Mouse (Mus musculus) forebrain, embryonic 16.5 days (tissue): Measurements from ENCODE around the gene Olfr374. TPM values are rescaled to one million over a fixed set of nuclear protein-coding genes. Genes with fewer than 3 reads are reported as not detected.

Source experiments
- ATAC-seq: fragments of 200-750 bp; cut with Nextera tagmentation; 2 replicates; pipeline ENCODE4 v1.8.0; 2017; ENCODE audit warnings: mild to moderate bottlenecking, moderate library complexity
- H3K27ac ChIP-seq: fragments of 300-500 bp; sonication (generic); 2 replicates; pipeline ENCODE4 v1.5.1; 2014; ENCODE audit warnings: low read length, control low read depth
- H3K27me3 ChIP-seq: fragments of 300-500 bp; sonication (generic); replicated peaks from 2 replicates; pipeline ENCODE4 v1.6.1; 2014; ENCODE audit warnings: low read length; ENCODE audit not compliant: control insufficient read depth, insufficient read depth
- H3K36me3 ChIP-seq: fragments of 300-500 bp; sonication (generic); 2 replicates; pipeline ENCODE4 v1.6.1; 2014; ENCODE audit not compliant: control insufficient read depth, insufficient read depth
- H3K4me1 ChIP-seq: fragments of 300-500 bp; sonication (generic); replicated peaks from 2 replicates; pipeline ENCODE4 v1.6.1; 2014; ENCODE audit warnings: low read length; ENCODE audit not compliant: control insufficient read depth, insufficient read depth
- H3K4me2 ChIP-seq: fragments of 300-500 bp; sonication (generic); 2 replicates; pipeline ENCODE4 v1.6.1; 2014; ENCODE audit warnings: mild to moderate bottlenecking, low read length, control low read depth
- H3K4me3 ChIP-seq: fragments of 300-500 bp; sonication (generic); replicated peaks from 2 replicates; pipeline ENCODE4 v1.5.1; 2014; ENCODE audit warnings: mild to moderate bottlenecking, low read length, control low read depth
- H3K9ac ChIP-seq: fragments of 300-500 bp; sonication (generic); replicated peaks from 2 replicates; pipeline ENCODE4 v1.6.1; 2014; ENCODE audit warnings: low read depth, low read length, control low read depth
- H3K9me3 ChIP-seq: fragments of 300-500 bp; sonication (generic); 2 replicates; pipeline ENCODE4 v1.6.1; 2016; ENCODE audit warnings: low read length; ENCODE audit not compliant: control insufficient read depth
- WGBS: fragments of 180-500 bp; shearing (Covaris S2); extraction: QIAGEN DNeasy Blood & Tissue Kit; methylation state at CpG from one replicate; pipeline ENCODE4 v1.1.7; 2014; 5-methylcytosine and 5-hydroxymethylcytosine counted together
- polyA plus RNA-seq: library from polyadenylated mRNA; unstranded; fragments of >200 nt; fragmentation: Nextera tagmentation; extraction: Ambion mirVana; gene quantifications from 2 replicates; pipeline ENCODE4 v1.2.1, GENCODE M21; 2015

The Olfr374 gene
- polyA plus RNA-seq, 1 experiment from 2014 or later = not detected

DNA sequence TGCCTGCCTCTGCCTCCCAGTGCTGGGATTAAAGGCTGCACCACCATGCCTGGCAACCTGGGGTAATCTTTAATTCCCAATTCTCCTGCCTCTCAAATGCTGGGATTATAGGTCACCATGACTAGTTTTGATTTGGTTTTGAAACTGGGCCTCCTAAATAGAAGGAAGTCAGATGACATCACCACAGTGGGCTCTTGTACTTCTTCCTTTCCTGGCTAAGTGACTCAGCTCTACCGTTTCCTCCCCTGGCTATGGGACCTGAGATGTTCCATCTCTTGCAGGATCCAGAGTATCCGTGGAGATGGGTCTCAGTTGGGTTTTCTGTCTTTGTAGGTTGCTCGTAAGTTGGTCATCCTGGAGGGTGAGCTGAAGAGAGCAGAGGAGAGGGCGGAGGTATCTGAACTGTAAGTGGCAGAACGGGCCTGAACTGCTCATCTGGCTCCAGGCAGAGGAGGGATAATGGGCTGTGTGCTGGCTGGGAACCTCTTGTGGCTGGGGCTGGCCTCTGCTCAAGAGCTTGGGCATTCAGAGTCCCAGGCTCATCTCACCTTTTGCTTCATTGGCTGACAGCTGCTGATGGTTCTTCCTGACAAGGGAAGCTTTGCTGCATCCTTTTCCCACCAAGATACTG is 37.6 kb downstream of the Olfr374 start:
- Histone ChIP-seq H3K27ac (no peak overlapping the region), H3K4me3 (no peak overlapping the region), H3K9me3 (no peaks in the 10 kb centered on the region), H3K36me3 (peaks cover 22% of the 10 kb centered on the region), H3K9ac (no peak overlapping the region), H3K4me2 (no peak overlapping the region), H3K27me3 (no peaks in the 10 kb centered on the region), H3K4me1 (no peaks in the 10 kb centered on the region)
- ATAC-seq = no peak
- 91% methylated on average over 5 of the region's 5 CpGs for WGBS

DNA sequence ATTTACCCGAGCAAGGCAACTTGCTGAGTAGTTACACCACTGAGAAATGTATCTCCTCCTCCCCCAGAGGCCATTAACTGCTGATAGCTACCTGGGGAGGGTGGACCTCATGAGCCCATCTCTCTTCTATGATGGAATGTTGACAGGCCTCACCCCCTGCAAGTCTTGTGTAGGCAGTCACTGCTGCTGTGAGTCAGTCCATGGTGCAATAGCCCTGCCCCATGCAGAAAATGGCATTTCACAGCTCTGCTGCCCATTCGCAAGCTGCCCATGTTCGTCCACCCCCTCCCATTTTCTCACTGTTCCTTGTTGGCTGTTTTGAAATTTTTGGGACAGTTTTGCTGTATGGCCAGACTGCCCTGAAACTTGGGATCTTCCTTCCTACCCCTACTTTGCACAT is 38.7 kb downstream of the Olfr374 start:
- Histone ChIP-seq H3K36me3 (peaks cover 22% of the 10 kb centered on the region), H3K9me3 (no peaks in the 10 kb centered on the region), H3K4me1 (no peaks in the 10 kb centered on the region), H3K4me3 (no peak overlapping the region), H3K9ac (no peak overlapping the region), H3K27me3 (no peaks in the 10 kb centered on the region), H3K27ac (no peak overlapping the region), H3K4me2 (no peak overlapping the region)
- no peak for ATAC-seq
- WGBS = 89% methylated on average over 3 of the region's 3 CpGs

DNA sequence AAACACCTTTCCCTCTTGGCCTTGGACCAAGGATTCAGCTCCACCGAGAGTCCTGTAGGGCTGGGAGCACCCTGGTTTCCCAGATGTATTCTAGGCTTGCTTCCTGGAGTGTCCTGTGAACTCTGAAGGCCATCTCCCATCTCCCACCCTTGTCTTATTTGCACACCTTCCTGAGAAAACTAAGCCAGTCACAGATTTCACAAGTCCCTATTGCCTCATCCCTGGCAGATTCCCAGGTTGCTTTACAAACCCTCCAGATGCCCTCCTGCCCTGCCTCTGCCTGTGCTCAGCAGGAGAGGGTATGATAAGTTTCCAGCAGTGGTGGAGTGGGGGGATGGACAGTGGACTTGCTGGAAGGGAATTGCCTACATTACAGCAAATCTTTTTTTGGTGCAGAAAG is 39.2 kb downstream of the Olfr374 start:
- Histone ChIP-seq H3K36me3 (peaks cover 22% of the 10 kb centered on the region), H3K4me1 (no peaks in the 10 kb centered on the region), H3K4me2 (no peak overlapping the region), H3K9me3 (no peaks in the 10 kb centered on the region), H3K27ac (no peak overlapping the region), H3K27me3 (no peaks in the 10 kb centered on the region), H3K9ac (no peak overlapping the region), H3K4me3 (no peak overlapping the region)
- WGBS = 84% methylated on average over 1 of the region's 1 CpGs
- ATAC-seq = no peak

DNA sequence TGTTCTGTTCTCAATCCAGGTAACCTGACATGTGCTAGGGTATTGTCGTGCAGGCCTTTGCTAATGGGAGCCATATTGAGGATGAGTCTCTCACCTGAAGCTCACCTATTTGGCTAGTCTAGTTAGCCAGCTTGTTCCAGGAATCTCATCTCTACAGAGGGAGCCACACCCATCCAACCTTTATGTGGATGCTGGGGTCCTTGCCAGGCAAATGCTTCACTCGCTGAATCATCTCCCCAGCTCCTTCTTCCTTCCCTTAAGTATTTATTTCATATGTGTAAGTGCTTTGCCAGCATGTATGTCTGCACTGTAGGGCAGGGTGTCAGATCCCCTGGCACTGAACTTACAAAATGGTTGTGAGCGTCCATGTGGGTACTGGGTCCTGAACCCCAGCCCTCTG is 39.7 kb downstream of the Olfr374 start:
- no peaks in the 10 kb centered on the region for H3K4me1 ChIP-seq
- no peak overlapping the region for H3K27ac ChIP-seq
- WGBS = 82% methylated on average over 3 of the region's 3 CpGs
- H3K27me3 ChIP-seq = no peaks in the 10 kb centered on the region
- H3K4me3 ChIP-seq = no peak overlapping the region
- no peak overlapping the region for H3K4me2 ChIP-seq
- no peak for ATAC-seq
- peaks cover 22% of the 10 kb centered on the region for H3K36me3 ChIP-seq
- no peak overlapping the region for H3K9ac ChIP-seq
- H3K9me3 ChIP-seq = no peaks in the 10 kb centered on the region

DNA sequence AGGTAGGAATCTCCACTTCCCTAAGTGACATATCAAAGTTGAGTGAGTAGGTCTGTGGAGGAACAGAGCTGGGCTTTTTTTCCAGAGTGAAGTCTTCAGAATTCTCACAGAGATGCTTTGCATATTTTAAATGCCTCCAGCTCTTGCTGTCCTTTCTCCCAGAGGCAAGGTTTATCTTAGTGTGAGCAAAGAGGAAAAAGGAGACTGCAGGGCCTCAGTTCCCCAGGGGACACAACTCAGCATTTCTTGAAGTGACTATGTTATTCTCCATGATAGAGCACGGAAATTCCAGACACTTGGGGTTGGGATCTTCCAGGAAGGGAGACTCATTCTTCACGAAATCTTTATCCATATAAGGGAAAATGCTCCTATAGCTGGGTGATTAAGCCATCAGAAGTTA is 40.4 kb downstream of the Olfr374 start:
- H3K27ac ChIP-seq = no peak overlapping the region
- no peaks in the 10 kb centered on the region for H3K4me1 ChIP-seq
- peaks cover 25% of the 10 kb centered on the region for H3K36me3 ChIP-seq
- ATAC-seq = no peak
- no peak overlapping the region for H3K4me2 ChIP-seq
- no peaks in the 10 kb centered on the region for H3K27me3 ChIP-seq
- no peaks in the 10 kb centered on the region for H3K9me3 ChIP-seq
- H3K4me3 ChIP-seq = no peak overlapping the region
- H3K9ac ChIP-seq = no peak overlapping the region
- 91% methylated on average over 2 of the region's 2 CpGs for whole genome bisulfite sequencing

DNA sequence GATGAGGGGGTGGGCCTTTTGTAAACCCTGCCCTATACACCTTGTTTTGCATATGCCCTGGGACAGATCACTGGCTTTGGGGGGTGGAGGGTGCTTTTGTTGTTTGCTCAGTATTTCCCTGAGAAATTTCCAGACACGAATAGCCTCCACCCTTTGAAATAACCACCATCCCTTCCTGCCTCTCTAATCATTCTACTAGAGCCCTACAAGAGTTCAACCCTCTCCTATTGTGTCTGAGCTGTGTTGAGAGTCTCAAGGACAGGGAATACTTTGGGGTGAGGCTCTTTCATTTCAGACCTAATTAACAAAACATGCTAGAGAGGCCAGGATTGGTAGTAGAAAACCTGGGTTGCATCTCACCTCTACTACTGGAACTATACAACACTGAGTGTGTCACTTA is 42.2 kb downstream of the Olfr374 start:
- no peak overlapping the region for H3K27ac ChIP-seq
- H3K4me2 ChIP-seq = no peak overlapping the region
- H3K9ac ChIP-seq = no peak overlapping the region
- WGBS = 86% methylated on average over 1 of the region's 1 CpGs
- no peaks in the 10 kb centered on the region for H3K4me1 ChIP-seq
- no peaks in the 10 kb centered on the region for H3K27me3 ChIP-seq
- ATAC-seq = no peak
- peaks cover 23% of the 10 kb centered on the region for H3K36me3 ChIP-seq
- H3K9me3 ChIP-seq = no peaks in the 10 kb centered on the region
- H3K4me3 ChIP-seq = no peak overlapping the region

DNA sequence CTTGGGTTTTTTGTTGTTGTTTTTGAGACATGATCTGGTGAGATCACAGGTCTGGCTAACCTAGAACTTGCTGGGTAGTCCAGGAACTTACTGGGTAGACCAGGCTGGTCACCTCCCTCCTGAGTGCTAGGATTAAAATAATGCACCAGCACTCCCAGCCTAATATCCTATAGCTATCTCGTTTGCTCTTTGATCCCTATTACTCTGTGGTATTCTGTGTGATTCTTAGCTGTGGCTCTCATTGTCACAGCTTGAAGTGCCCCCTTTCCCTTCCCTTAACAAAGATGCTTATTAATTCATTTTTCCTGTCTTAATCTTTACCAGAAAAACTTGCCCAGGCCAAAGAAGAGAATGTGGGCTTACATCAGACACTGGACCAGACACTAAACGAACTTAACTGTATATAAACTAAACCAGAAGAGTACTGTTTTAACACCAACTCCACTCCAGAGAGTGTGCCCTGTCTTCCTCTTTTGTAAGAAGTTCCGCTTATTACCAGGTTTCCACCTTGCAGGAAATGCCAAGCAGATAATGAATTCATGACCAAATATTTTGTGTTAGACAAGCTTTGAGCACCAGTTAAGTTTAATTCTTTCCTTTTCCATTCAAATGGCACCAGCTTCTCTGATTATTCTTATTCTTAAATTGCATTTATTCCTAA is 44.7 kb downstream of the Olfr374 start:
- Histone ChIP-seq H3K9ac (no peak overlapping the region), H3K4me2 (no peak overlapping the region), H3K4me1 (no peaks in the 10 kb centered on the region), H3K9me3 (no peaks in the 10 kb centered on the region), H3K4me3 (no peak overlapping the region), H3K27ac (no peak overlapping the region), H3K27me3 (no peaks in the 10 kb centered on the region), H3K36me3 (peaks cover 15% of the 10 kb centered on the region)
- 82% methylated on average over 3 of the region's 3 CpGs for WGBS
- no peak for ATAC-seq

DNA sequence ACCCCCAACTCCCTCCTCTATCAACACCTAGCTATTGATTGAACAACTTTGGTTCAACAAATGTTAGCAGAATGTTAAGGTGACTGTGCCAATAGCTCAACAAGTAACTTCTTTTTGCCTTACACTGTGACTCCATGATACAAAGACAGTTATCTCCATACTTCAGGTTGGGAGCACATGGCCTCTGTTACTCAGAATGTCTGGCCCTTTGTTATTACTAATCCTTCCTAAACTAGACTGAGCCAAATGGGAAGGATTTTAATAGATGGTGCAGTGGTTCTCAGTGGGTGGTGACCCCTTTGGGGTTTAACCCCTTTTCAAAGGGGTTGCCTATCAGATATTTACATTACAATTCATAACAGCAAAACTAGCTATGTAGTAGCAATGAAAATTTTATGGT is 46.5 kb downstream of the Olfr374 start:
- H3K9ac ChIP-seq = no peak overlapping the region
- H3K4me1 ChIP-seq = no peaks in the 10 kb centered on the region
- no peaks in the 10 kb centered on the region for H3K9me3 ChIP-seq
- peaks cover 7% of the 10 kb centered on the region for H3K36me3 ChIP-seq
- ATAC-seq = no peak
- H3K4me3 ChIP-seq = no peak overlapping the region
- no peak overlapping the region for H3K27ac ChIP-seq
- H3K27me3 ChIP-seq = no peaks in the 10 kb centered on the region
- H3K4me2 ChIP-seq = no peak overlapping the region

DNA sequence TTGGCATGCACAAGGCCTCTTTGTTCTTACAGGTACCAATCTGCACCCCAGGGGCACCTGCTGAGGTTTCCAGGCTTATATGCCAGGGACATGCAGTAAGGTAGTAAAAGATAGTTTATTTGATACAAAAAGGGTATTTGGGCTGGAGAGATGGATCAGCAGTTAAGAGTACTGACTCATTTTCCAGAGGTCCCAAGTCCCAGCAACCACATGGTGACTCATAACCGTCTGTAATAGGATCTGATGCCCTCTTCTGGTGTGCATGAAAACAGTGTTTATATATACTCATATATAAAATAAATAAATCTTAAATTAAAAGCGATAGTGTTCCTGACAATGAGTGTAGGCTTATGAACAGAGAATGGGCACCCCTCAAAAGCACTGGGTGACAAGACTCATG is 51.3 kb downstream of the Olfr374 start:
- no peak overlapping the region for H3K27ac ChIP-seq
- peaks cover 17% of the 10 kb centered on the region for H3K4me1 ChIP-seq
- H3K27me3 ChIP-seq = no peaks in the 10 kb centered on the region
- H3K4me2 ChIP-seq = no peak overlapping the region
- H3K36me3 ChIP-seq = no peaks in the 10 kb centered on the region
- H3K9ac ChIP-seq = no peak overlapping the region
- H3K4me3 ChIP-seq = no peak overlapping the region
- 83% methylated on average over 2 of the region's 2 CpGs for WGBS
- ATAC-seq = no peak
- H3K9me3 ChIP-seq = no peaks in the 10 kb centered on the region

DNA sequence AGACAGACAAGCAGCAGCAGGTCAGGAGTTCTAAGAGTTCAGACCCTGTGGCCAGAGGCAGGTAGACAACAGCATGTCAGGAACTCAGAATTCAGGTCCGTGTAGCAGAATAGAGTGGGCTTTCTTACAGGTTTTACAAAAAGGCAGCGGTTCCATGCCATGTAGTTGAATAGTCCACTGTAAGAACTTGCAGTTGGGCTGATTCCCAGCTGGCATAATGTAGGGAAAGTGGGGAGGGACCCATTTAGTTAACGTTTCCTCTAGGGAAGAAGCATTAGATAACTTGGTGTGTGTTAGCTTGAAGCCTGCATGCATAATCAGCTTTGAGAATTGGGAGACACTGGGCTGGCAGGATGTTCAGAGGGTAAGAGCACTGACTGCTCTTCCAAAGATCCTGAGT is 51.9 kb downstream of the Olfr374 start:
- Histone ChIP-seq H3K27me3 (no peaks in the 10 kb centered on the region), H3K9ac (no peak overlapping the region), H3K4me1 (peaks cover 17% of the 10 kb centered on the region), H3K36me3 (no peaks in the 10 kb centered on the region), H3K4me2 (no peak overlapping the region), H3K9me3 (no peaks in the 10 kb centered on the region), H3K27ac (no peak overlapping the region), H3K4me3 (no peak overlapping the region)
- WGBS = 61% methylated on average over 3 of the region's 3 CpGs
- no peak for ATAC-seq
